Mouse (Mus musculus) CH12.LX (cell line): ENCODE measurements around the gene Ctdspl. TPM values are rescaled to one million over a fixed set of nuclear protein-coding genes. Genes with fewer than 3 reads are reported as not detected.

Experiments
- DNase-seq: peaks from one replicate; pipeline ENCODE4 v3.0.0-alpha.2; 2013; ENCODE audit errors: extremely low read depth
- H3K27ac ChIP-seq: 2 replicates; pipeline ENCODE4 v1.5.1; 2012; ENCODE audit warnings: low read depth, mild to moderate bottlenecking, control low read depth, moderate library complexity; ENCODE audit not compliant: insufficient read depth
- H3K27me3 ChIP-seq: replicated peaks from 2 replicates; pipeline ENCODE3; 2012; ENCODE audit warnings: inconsistent platforms
- H3K36me3 ChIP-seq, 2 experiments: replicated peaks in 1 of 2; 2 replicates each; pipeline versions ENCODE3 to v1.6.1; 2012; ENCODE audit warnings: inconsistent platforms in 1 of 2, low read length in 1 of 2, mild to moderate bottlenecking in 1 of 2, mixed read lengths in 1 of 2, moderate library complexity in 1 of 2; ENCODE audit not compliant: control insufficient read depth in 1 of 2, insufficient read depth in 1 of 2
- H3K4me1 ChIP-seq, 2 experiments: 2 replicates each; pipeline ENCODE4 v1.6.1; 2012; ENCODE audit warnings: inconsistent platforms in 1 of 2, moderate library complexity in 1 of 2; ENCODE audit not compliant: insufficient read depth in 2 of 2, control insufficient read depth in 1 of 2
- H3K4me2 ChIP-seq: 2 replicates; pipeline ENCODE4 v1.6.1; 2012; ENCODE audit warnings: low read depth, mild to moderate bottlenecking, control low read depth; ENCODE audit not compliant: poor library complexity, insufficient read depth, severe bottlenecking
- H3K4me3 ChIP-seq, 3 experiments: fragments of 150-350 bp in 1 of 3; sonication (generic) in 1 of 3; replicated peaks in 1 of 3; 2 replicates each; pipeline versions ENCODE3 to v1.5.1; 2011 to 2012; ENCODE audit warnings: low read depth in 2 of 3, low read length in 2 of 3, mild to moderate bottlenecking in 2 of 3, moderate library complexity in 2 of 3, control low read depth in 1 of 3, improper control_type of control experiment in 1 of 3, inconsistent platforms in 1 of 3, mixed read lengths in 1 of 3; ENCODE audit not compliant: poor library complexity in 1 of 3
- H3K79me2 ChIP-seq: replicated peaks from 2 replicates; pipeline ENCODE4 v1.6.1; 2012; ENCODE audit warnings: mild to moderate bottlenecking, moderate library complexity; ENCODE audit not compliant: control insufficient read depth, poor library complexity, insufficient read depth, severe bottlenecking; ENCODE audit errors: extremely low read depth
- H3K9ac ChIP-seq: 2 replicates; pipeline ENCODE4 v1.6.1; 2012; ENCODE audit warnings: low read depth, mild to moderate bottlenecking, control low read depth, moderate library complexity; ENCODE audit not compliant: insufficient read depth
- H3K9me3 ChIP-seq: replicated peaks from 2 replicates; pipeline ENCODE3; 2012; ENCODE audit warnings: low read length, inconsistent platforms, mixed read lengths
- BHLHE40 ChIP-seq: IDR thresholded peaks from 2 replicates; pipeline ENCODE4 v1.6.1; 2011; ENCODE audit warnings: mild to moderate bottlenecking, low read depth, low read length, improper control_type of control experiment
- CHD1 ChIP-seq: IDR thresholded peaks from 2 replicates; pipeline ENCODE4 v1.6.1; 2012; ENCODE audit warnings: low read depth, low read length, improper control_type of control experiment, inconsistent platforms
- CTCF ChIP-seq, 2 experiments: IDR thresholded peaks in 1 of 2; conservative IDR thresholded peaks in 1 of 2; 2 replicates each; pipeline ENCODE4 v1.5.1; 2011 to 2012; ENCODE audit warnings: low read depth in 2 of 2, low read length in 2 of 2, improper control_type of control experiment in 1 of 2, inconsistent platforms in 1 of 2, mild to moderate bottlenecking in 1 of 2, moderate library complexity in 1 of 2
- ELF1 ChIP-seq: IDR thresholded peaks from 2 replicates; pipeline ENCODE4 v1.6.1; 2014; ENCODE audit warnings: low read depth, mild to moderate bottlenecking, inconsistent platforms, low read length, improper control_type of control experiment
- ETS1 ChIP-seq: conservative IDR thresholded peaks from 2 replicates; pipeline ENCODE4 v1.6.1; 2012; ENCODE audit warnings: low read depth, mild to moderate bottlenecking, inconsistent platforms, low read length, improper control_type of control experiment, moderate library complexity
- GABPA ChIP-seq: IDR thresholded peaks from 2 replicates; pipeline ENCODE4 v1.6.1; 2012; ENCODE audit warnings: low read depth, low read length, improper control_type of control experiment, inconsistent platforms; ENCODE audit not compliant: insufficient replicate concordance
- HCFC1 ChIP-seq: IDR thresholded peaks from 2 replicates; pipeline ENCODE4 v1.6.1; 2012; ENCODE audit warnings: low read depth, mild to moderate bottlenecking, inconsistent platforms, low read length, improper control_type of control experiment
- IRF4 ChIP-seq: IDR thresholded peaks from 2 replicates; pipeline ENCODE4 v1.6.1; 2014; ENCODE audit warnings: low read depth, mild to moderate bottlenecking, inconsistent platforms, low read length, improper control_type of control experiment
- JUN ChIP-seq: IDR thresholded peaks from 2 replicates; pipeline ENCODE4 v1.6.1; 2011; ENCODE audit warnings: low read depth, mild to moderate bottlenecking, low read length, improper control_type of control experiment, moderate library complexity; ENCODE audit not compliant: insufficient read depth
- JUND ChIP-seq: conservative IDR thresholded peaks from 2 replicates; pipeline ENCODE4 v1.6.1; 2011; ENCODE audit warnings: low read depth, low read length, improper control_type of control experiment
- KAT2A ChIP-seq: IDR thresholded peaks from 2 replicates; pipeline ENCODE4 v1.6.1; 2012; ENCODE audit warnings: low read length, improper control_type of control experiment, inconsistent platforms; ENCODE audit not compliant: insufficient replicate concordance
- MAFK ChIP-seq: IDR thresholded peaks from 2 replicates; pipeline ENCODE4 v1.6.1; 2011; ENCODE audit warnings: low read length, improper control_type of control experiment; ENCODE audit not compliant: insufficient replicate concordance
- MAX ChIP-seq: IDR thresholded peaks from 2 replicates; pipeline ENCODE4 v1.6.1; 2011; ENCODE audit warnings: low read length, improper control_type of control experiment
- MAZ ChIP-seq: IDR thresholded peaks from 2 replicates; pipeline ENCODE4 v1.6.1; 2012; ENCODE audit warnings: low read depth, mild to moderate bottlenecking, inconsistent platforms, low read length, improper control_type of control experiment, moderate library complexity
- MEF2A ChIP-seq: IDR thresholded peaks from 2 replicates; pipeline ENCODE4 v1.6.1; 2014; ENCODE audit warnings: low read depth, mild to moderate bottlenecking, inconsistent platforms, low read length, improper control_type of control experiment, borderline replicate concordance
- MXI1 ChIP-seq: IDR thresholded peaks from 2 replicates; pipeline ENCODE4 v1.6.1; 2011; ENCODE audit warnings: mild to moderate bottlenecking, low read depth, low read length, improper control_type of control experiment
- MYC ChIP-seq: IDR thresholded peaks from 2 replicates; pipeline ENCODE4 v1.6.1; 2011; ENCODE audit warnings: low read depth, mild to moderate bottlenecking, improper control_type of control experiment, low read length
- POLR2A ChIP-seq: IDR thresholded peaks from 2 replicates; pipeline ENCODE4 v1.6.1; 2011; ENCODE audit warnings: low read depth, mild to moderate bottlenecking, improper control_type of control experiment, low read length
- RCOR1 ChIP-seq: conservative IDR thresholded peaks from 2 replicates; pipeline ENCODE4 v1.6.1; 2012; ENCODE audit warnings: low read depth, mild to moderate bottlenecking, inconsistent platforms, low read length, improper control_type of control experiment
- SIN3A ChIP-seq: IDR thresholded peaks from 2 replicates; pipeline ENCODE4 v1.6.1; 2012; ENCODE audit warnings: low read length, improper control_type of control experiment, inconsistent platforms
- SMC3 ChIP-seq: IDR thresholded peaks from 2 replicates; pipeline ENCODE4 v1.6.1; 2011; ENCODE audit warnings: low read depth, low read length, improper control_type of control experiment
- TBP ChIP-seq: conservative IDR thresholded peaks from 2 replicates; pipeline ENCODE4 v1.6.1; 2011; ENCODE audit warnings: low read depth, low read length, improper control_type of control experiment
- TCF12 ChIP-seq: IDR thresholded peaks from 2 replicates; pipeline ENCODE4 v1.6.1; 2014; ENCODE audit warnings: low read depth, mild to moderate bottlenecking, inconsistent platforms, low read length, improper control_type of control experiment
- USF2 ChIP-seq: conservative IDR thresholded peaks from 2 replicates; pipeline ENCODE4 v1.6.1; 2011; ENCODE audit warnings: low read depth, low read length, improper control_type of control experiment
- ZC3H11A ChIP-seq: IDR thresholded peaks from 2 replicates; pipeline ENCODE4 v1.6.1; 2012; ENCODE audit warnings: low read depth, mild to moderate bottlenecking, inconsistent platforms, low read length, improper control_type of control experiment
- ZKSCAN1 ChIP-seq: IDR thresholded peaks from 2 replicates; pipeline ENCODE4 v1.6.1; 2012; ENCODE audit warnings: low read depth, inconsistent platforms, low read length, improper control_type of control experiment, borderline replicate concordance
- ZMIZ1 ChIP-seq: IDR thresholded peaks from 2 replicates; pipeline ENCODE4 v1.6.1; 2012; ENCODE audit warnings: low read depth, mild to moderate bottlenecking, inconsistent platforms, low read length, improper control_type of control experiment
- ZNF384 ChIP-seq: IDR thresholded peaks from 2 replicates; pipeline ENCODE4 v1.6.1; 2012; ENCODE audit warnings: low read depth, low read length, improper control_type of control experiment, inconsistent platforms
- dilution Hi-C: fragments of 300-500 bp; cut with MboI; formaldehyde crosslinking; loops from 2 replicates; pipeline ENCODE4 v1.14.3; 2020; ENCODE audit warnings: low sequenced_read_pairs; ENCODE audit not compliant: extremely low pct_unique_long_range_greater_than_20kb, extremely low pct_ligation_motif_present
- in situ Hi-C: fragments of 300-500 bp; cut with MboI; formaldehyde crosslinking; loops from 3 replicates; pipeline ENCODE4 v1.14.3; 2019; ENCODE audit warnings: low sequenced_read_pairs, low pct_ligation_motif_present, low pct_unique_long_range_greater_than_20kb, mixed read lengths
- polyA plus RNA-seq: library from polyadenylated mRNA; unstranded; fragments of >175 nt; gene quantifications from 2 replicates; pipeline ENCODE4 v1.2.1, GENCODE M21; 2012; ENCODE audit warnings: low read depth; ENCODE audit not compliant: insufficient read length
- total RNA-seq, 2 experiments: library from RNA; depleted of rRNA; stranded (reverse); fragments of 300-350 nt in 1 of 2; fragments of >200 nt in 1 of 2; gene quantifications; 2 replicates each; pipeline ENCODE4 v1.2.3; 2012 to 2014

Ctdspl gene
- total and polyA plus RNA-seq, 3 experiments, result not detected

DNA sequence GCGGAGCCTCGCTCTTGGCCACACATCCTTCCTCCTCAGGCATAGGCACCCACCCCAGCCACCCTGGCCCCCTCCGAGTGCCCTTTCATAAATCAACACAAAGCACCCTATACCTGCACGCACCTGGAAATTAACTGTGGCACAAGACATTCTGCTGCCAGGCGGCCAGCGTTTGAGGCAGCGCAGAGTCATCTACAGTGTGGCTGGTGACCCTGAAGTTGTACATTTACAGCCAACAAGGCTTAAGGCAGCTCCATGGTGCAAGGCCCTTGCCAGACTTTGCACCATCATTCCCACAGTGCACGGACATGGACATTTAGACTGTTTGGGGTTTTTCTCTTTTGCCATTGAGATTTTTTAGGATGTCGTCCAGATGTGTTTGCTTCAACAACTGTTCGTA, 134.4 kb downstream of the Ctdspl start:
- H3K36me3 ChIP-seq, result peaks cover 4 to 6% of the 10 kb centered on the region in 2 experiments
- H3K79me2 ChIP-seq, result no peaks in the 10 kb centered on the region
- no peaks in the 10 kb centered on the region for H3K9me3 ChIP-seq
- H3K27me3 ChIP-seq, result peaks cover 60% of the 10 kb centered on the region
- in situ Hi-C loops, result loop anchor here (10.0 to 25.0 kb wide), 2 partner anchors 146 to 473 kb away; no protein-coding TSS in a partner anchor
- dilution Hi-C loops, result no loop called here
- no peak overlapping the region for H3K4me3 ChIP-seq
- no peak overlapping the region for H3K9ac ChIP-seq
- peaks cover 4 to 18% of the 10 kb centered on the region in 2 experiments; a peak in 3 of 4 replicates for H3K4me1 ChIP-seq
- no peak overlapping the region for H3K4me2 ChIP-seq
- no peak overlapping the region for H3K27ac ChIP-seq
- DNase-seq, result no peak
- TF ChIP-seq TBP (no peak), SMC3 (no peak), BHLHE40 (no peak), MAZ (no peak), ZMIZ1 (no peak), GABPA (no peak), ETS1 (no peak)

DNA sequence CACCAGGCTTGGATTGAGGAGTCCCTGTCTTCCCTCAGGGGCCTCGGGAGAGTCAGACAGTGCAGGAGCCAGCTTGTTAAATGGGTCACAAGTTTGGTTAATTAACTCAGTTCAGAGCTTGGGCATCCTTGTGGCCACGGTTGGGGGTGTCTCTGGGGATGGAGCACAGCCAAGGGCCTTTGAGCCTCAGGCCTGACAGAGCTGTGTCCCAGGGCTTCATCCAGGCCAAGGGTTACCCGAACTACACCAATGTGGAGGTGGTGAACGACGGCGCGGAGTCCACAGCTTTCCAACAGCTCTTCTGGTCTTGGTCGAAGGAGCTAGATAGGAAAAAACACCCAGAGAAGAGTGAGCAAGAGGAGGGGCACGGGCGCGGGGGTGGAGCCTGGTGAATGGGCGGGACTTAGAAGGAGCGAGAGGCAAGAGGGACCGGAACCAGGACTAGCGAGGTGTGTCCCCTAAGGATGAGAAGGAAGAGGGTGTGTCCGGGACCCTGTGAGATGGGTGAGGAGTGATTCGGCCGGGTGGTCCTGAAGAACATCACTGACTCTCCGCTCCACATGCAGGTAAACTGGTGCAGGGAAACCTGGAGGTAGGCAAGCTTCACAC, 136.9 kb downstream of the Ctdspl start:
- H3K4me3 ChIP-seq, result peak overlapping the region; percentile 61 to 74 (median 69)
- H3K27ac ChIP-seq, result peak overlapping the region; percentile 12; the same call in 1 of the 2 replicates
- peak; percentile 66 for DNase-seq
- peak overlapping the region; percentile 7; the same call in 1 of the 2 replicates for H3K9ac ChIP-seq
- H3K4me2 ChIP-seq, result peak overlapping the region; percentile 44; the same call in 1 of the 2 replicates
- no peaks in the 10 kb centered on the region for H3K9me3 ChIP-seq
- H3K4me1 ChIP-seq, result peaks cover 4 to 18% of the 10 kb centered on the region in 2 experiments; a peak in 3 of 4 replicates
- in situ Hi-C loops (loop anchor here (10.0 to 25.0 kb wide), 2 partner anchors 148 to 476 kb away; no protein-coding TSS in a partner anchor), dilution Hi-C loops (no loop called here)
- peaks cover 37% of the 10 kb centered on the region for H3K27me3 ChIP-seq
- peaks cover 11 to 29% of the 10 kb centered on the region in 2 experiments for H3K36me3 ChIP-seq
- TF ChIP-seq SMC3 (no peak), HCFC1 (no peak), KAT2A (no peak), MAFK (no peak), CTCF (conservative IDR thresholded peaks at IDR 0.05 in 1 of 2, IDR thresholded peaks at IDR 0.05 in 1 of 2; ENCODE audit: low read depth in 2 of 2, low read length in 2 of 2) (no peak), MAX (no peak), ELF1 (peak; percentile 29; the same call in 1 of the 2 replicates), MEF2A (no peak), GABPA (no peak), MXI1 (0 out of 2 replicates have a peak, but pooled peaks have one; percentile 23), TBP (no peak), RCOR1 (no peak), CHD1 (no peak), POLR2A (peak; percentile 40; the same call in 1 of the 2 replicates), ZNF384 (no peak), ZKSCAN1 (no peak), JUND (no peak), JUN (no peak), BHLHE40 (no peak), ZMIZ1 (no peak), SIN3A (no peak; the same call in 1 of the 2 replicates), ZC3H11A (no peak), MYC (no peak), USF2 (no peak), IRF4 (0 out of 2 replicates have a peak, but pooled peaks have one; percentile 16), TCF12 (no peak)
- H3K79me2 ChIP-seq, result no peaks in the 10 kb centered on the region
